25 mouse cellular contexts compared by ENCODE assay signal in genomic region chr5:100255276-100255675, GRCm38 (mm10).
DNase-seq lines count a peak whose midpoint lies in the region.
"Had no signal": no experiment of that assay in that cellular context is flagged by ENCODE, and none has a peak within 500 bp of the region (broad histone marks: within the 10 kb centered on the region; RNA-seq: fewer than 3 reads in every experiment).

No protein-coding gene starts in this region.

- H3K4me1 ChIP-seq in embryonic facial prominence, embryonic 10.5 days: peaks cover 17% of the 10 kb centered on the region

- no peak overlapping the region for H3K4me3 ChIP-seq in embryonic facial prominence, embryonic 10.5 days
- H3K4me3 ChIP-seq: forebrain, embryonic 10.5 days; forebrain, embryonic 13.5 days; heart, adult 2 months; heart, embryonic 15.5 days; hindbrain, embryonic 10.5 days had no signal

- H3K9me3 ChIP-seq in embryonic facial prominence, embryonic 10.5 days: no peaks in the 10 kb centered on the region
- H3K9me3 ChIP-seq: forebrain, embryonic 10.5 days; forebrain, embryonic 13.5 days; heart, embryonic 15.5 days; hindbrain, embryonic 10.5 days had no signal

- WGBS in embryonic facial prominence, embryonic 10.5 days: 93% methylated on average over 9 of the region's 9 CpGs

- no peaks in the 10 kb centered on the region for H3K27me3 ChIP-seq in embryonic facial prominence, embryonic 10.5 days (replicated peaks; ENCODE audit: low read depth, poor library complexity, severe bottlenecking)
- H3K27me3 ChIP-seq: CH12.LX; forebrain, embryonic 13.5 days; heart, embryonic 15.5 days; Patski had no signal

- no peaks in the 10 kb centered on the region for H3K36me3 ChIP-seq in embryonic facial prominence, embryonic 10.5 days (replicated peaks)
- H3K36me3 ChIP-seq: forebrain, embryonic 10.5 days; G1E; heart, embryonic 15.5 days; hindbrain, embryonic 10.5 days had no signal

- peak overlapping the region; percentile 3 for H3K27ac ChIP-seq in embryonic facial prominence, embryonic 10.5 days (replicated peaks)
- H3K27ac ChIP-seq: forebrain, embryonic 10.5 days; forebrain, embryonic 13.5 days; heart, adult 2 months; heart, embryonic 15.5 days; hindbrain, embryonic 10.5 days; hindbrain, embryonic 14.5 days; hindbrain, postnatal 0 days had no signal

- DNase-seq in adrenal gland, adult (ENCODE audit: inconsistent age in 2 of 2, low spot score in 1 of 2): peak; percentile 25 to 72
- no peak for DNase-seq in adrenal gland, adult 18-20 months (ENCODE audit: low spot score in 2 of 2)
- peak; percentile 50 for DNase-seq in adrenal gland, adult 2 months
- DNase-seq in adrenal gland, postnatal 14 days: peak; percentile 60
- DNase-seq in embryonic facial prominence, embryonic 10.5 days (ENCODE audit: low spot score): no peak
- DNase-seq in ovary, postnatal 10 days (ENCODE audit: low spot score): no peak
- no peak for DNase-seq in spleen, postnatal 14 days (ENCODE audit: low spot score in 2 of 2)
- DNase-seq: cerebellum, adult 11-12 months; cerebellum, adult 8-10 months; cerebellum, postnatal 36 days; embryo, embryonic 11 days; gastrocnemius, postnatal 10 days; gastrocnemius, postnatal 36 days; heart, adult 2 months; heart, postnatal 10 days; heart, postnatal 36 days had no signal

Comparison
In these comparisons a context has a peak if more than half of its experiments do, and no peak if none do; other contexts are left out.
1. DNase-seq: peak in adrenal gland, adult (2 of 2), adrenal gland, adult 2 months (single experiment) and adrenal gland, postnatal 14 days (single experiment); none in adrenal gland, adult 18-20 months (0 of 2), embryonic facial prominence, embryonic 10.5 days (single experiment), ovary, postnatal 10 days (single experiment) and spleen, postnatal 14 days (0 of 2).